Mouse (Mus musculus) spleen, embryonic (tissue): ENCODE data around the gene Upk1b.

Source experiments
- CTCF ChIA-PET: fragments of 350-600 bp; sonication (Branson Sonifier 250); formaldehyde crosslinking; loops from one replicate; lab custom pipeline; 2022; lab: Charles Lee

Gene Upk1b

DNA sequence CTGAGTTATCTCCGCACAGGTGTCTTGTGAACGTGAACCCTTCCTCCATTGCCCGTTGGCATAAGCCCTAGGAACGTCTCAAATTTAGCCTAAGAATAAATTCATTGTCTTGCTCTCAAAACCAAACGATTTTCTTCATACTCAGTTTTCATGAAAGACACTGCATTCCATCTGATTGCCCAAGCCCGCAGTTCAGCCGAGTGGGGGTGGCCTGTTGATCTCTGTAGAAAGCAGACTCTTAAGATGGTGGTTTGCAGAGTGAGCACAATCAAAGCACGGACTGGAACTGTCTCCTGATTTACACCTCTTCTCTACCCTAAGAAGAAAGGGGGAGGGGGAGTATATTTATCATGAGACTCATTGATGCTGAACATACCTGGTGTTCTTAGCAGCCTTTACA lies 37.7 kb downstream of the Upk1b start:
- CTCF ChIA-PET = no interaction called here

DNA sequence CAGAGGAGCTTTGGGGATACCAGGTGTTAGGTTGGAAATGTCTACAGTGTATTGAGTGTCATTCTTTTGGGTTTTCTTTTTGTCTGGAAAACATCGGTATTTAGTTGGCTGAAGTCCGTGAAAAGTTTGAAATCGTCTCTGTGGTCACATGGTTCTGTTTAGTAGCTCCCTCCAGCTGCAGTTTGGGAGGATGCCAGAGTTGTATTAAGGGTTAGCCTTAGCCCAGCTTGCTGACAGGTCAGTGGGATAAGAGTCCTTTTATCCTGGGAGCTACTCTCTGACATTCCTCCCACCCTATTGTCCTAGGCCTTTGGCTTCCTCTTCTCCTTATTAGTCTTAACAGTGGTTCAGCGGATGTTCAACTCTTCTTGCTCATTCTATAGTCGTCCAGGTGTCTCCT lies 38.2 kb downstream of the Upk1b start:
- CTCF ChIA-PET = no interaction called here

DNA sequence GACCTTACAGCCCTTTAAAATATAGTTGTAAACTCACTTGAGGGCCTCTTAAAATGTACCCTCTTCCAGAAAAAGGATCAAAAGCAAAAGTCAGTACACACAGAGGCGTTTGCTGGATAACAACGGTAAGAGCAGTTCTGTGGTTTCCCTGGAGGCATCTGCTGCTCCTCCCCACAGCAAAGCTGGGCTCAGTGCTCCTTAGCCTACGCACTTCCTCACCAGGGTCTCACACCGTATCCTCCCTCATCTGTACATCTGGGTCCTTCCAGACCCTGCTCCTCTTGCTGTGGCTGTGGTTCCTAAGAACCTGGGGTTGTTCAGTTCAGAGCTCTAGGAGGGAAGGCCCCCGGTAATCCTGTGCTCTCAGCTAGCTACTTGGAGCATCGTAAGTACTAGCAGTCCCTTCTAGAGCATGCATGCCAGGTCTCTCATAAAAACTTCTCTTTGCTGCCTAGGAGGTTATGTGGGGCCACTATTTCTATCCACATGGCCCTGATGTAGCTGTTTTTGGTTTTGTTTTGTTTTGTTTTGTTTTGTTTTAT lies 39.2 kb downstream of the Upk1b start:
- CTCF ChIA-PET = no interaction called here

DNA sequence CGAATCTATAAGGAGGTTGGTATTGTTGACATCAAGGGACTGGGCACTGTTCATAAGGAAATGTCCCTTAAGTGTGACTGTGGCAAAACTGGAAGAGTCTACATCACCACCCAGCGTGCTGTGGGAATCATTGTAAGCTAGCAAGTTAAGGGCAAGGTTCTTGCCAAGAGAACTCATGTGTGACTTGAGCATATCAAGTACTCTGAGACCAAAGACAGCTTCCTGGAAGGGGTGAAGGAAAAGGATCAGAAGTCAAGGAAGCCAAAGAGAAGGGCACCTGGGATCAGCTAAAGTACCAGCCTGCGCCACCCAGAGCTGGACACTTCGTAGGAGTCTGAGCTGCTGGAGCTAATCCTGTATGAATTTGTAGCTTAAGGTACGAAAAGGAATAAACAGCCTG lies 39.9 kb downstream of the Upk1b start:
- CTCF ChIA-PET = no interaction called here

DNA sequence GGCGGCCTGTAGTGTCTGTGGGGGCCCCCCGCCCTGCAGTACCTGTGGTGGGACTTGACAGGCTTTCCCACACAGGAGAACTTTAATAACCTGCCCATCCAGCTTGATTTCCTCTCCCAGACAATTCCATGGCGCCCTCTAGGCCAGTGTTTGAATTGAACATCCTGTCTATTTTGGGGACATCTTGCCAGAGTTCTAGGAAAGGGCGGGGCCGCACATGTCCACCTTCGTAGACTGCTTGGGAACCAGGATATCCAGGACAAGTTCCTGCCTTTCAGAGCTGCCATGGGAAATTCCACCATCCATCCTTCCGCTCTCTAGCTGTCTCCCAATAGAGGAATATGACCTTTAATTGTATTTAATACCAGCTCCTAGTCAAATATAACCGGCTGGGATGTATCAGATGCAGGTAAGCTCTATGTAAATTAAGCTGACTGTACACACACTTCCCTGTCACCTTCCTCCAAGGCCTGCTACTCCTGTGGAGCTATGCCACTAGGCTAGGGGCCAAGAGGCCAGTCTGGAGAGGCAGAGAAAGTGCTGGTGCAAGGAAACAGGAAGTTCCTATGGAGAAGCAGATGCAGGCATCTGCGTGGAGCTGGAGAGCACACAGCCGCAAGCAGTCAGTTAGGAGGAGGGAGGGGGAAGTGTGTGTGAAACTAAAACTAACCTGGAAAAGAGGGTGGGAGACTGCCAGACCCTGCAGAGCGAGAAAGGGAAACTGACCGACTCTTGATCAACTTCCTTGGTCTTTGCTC lies 41.8 kb downstream of the Upk1b start:
- CTCF ChIA-PET = no interaction called here

DNA sequence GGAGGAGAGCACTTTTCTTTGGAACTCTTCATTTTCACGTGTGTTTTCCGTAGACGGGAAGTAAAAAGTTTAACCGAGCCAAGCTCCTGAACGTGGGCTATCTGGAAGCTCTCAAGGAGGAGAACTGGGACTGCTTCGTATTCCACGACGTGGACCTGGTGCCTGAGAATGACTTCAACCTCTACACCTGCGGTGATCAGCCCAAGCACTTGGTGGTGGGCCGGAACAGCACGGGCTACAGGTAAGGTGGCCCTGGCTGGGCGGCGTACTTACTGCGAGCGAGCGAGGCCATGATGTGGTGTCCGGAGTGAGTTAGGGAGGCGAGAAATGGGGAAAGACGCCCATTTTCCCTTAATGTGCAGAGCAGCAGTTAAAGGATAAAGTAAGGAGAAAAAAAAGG lies 42.5 kb downstream of the Upk1b start:
- CTCF ChIA-PET = no interaction called here

DNA sequence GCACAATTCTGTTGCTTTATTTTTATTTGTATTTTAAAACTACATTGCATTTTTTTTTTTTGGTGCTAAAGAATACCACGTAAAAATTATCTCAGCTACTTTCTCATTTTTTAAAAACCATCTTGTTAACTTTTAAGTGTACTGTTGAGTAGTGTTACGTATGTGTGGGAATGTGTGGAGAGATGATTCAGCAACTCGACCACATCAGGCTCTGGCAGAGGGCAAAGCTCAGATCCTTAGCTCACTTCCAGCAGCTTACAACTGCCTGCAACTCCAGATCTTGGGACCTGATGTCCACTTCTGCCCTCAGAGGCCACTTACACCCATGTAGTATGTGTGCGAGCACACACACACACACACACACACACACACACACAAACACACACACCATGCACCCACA lies 43.6 kb downstream of the Upk1b start:
- CTCF ChIA-PET = no interaction called here

DNA sequence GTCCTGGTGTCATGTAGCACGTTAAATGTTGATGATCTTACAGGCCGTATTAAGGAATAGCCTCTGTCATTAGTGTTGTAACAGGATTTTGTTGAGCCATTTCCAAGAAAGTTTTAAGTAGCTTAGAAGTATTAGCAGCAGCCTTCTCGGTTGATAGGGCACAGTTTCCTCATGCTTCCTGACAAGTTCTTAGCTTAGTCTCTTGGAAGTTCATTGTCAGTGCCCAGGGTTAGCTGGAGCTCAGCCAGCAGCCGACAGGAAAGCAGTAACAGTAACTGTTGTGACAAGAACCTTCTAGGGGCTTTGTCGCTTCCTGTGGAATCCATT lies 44.0 kb downstream of the Upk1b start:
- CTCF ChIA-PET = no interaction called here

DNA sequence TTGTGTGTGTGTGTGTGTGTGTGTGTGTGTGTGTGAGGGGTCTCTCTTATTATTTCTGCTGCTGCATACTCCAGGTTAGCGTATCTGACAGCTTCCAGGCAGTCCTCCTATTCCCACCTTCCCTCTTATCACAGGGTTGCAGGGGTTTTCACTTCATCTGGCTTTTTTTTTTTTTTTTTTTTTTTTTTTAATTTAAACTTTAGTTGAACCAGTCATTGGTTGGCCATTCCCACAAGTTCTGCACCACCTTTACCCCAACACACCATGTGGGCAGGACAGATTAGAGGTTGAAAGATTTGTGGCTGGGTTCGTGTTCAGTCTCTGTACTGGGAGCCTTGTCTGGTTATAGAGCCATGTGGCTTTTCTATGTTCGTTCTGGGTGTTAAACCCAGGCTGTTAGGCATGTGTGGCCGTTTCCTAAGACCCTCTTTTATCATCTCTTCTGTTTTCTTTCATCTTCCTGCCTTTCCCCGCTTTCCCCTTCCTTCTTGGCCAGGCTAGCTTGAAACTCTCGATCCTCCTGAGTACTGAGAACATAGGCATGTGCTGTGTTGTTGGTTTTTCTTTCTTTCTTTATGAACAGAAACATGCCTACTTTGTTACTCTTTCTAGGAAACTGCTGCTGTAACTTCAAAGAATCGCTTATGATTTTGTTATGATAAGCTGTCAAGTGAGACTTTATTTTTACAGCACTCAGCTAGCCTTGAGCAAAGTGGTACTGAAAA lies 44.5 kb downstream of the Upk1b start:
- CTCF ChIA-PET = interaction anchor here (0.6 kb wide), 1 partner anchor 177 kb away, joined by 3 read pairs; no protein-coding TSS in a partner anchor

DNA sequence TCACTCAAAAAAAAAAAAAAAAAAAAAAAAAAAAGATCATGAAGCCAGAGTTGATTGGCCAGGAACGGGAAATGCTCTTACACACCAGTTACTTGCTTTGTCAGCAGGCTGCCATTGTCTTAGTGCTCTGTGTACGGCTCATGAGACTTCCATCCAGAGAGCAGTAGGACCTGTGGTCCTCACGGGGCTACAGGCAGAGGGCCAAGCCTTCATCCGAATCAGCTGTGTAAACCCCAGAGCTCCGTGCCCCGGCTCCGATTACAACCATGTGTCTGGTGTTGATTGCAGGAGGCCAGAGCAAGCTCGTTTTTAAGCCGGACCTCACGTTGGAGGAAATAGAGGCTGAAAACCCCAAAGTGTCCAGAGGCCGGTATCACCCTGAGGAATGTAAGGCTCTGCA lies 46.5 kb downstream of the Upk1b start:
- CTCF ChIA-PET = no interaction called here

DNA sequence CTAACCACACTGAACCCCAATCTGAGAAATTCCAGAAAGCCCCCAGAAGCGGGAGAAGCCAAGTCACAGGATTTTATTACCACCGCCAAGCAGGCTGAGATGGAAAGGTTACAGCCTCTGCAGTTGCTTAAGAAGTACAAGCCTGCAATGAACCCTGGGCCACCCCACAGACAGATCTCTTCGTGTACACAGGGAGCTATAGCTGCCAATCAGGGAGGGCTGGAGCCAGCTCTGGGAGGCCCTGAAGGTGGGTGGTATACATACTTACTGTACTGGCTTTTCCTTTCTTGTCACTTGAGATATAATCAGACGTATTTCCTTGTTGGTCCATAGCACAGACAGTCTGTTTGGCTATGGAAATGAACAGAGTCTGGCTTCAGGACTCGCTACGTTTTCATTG lies 49.3 kb downstream of the Upk1b start:
- CTCF ChIA-PET = no interaction called here

DNA sequence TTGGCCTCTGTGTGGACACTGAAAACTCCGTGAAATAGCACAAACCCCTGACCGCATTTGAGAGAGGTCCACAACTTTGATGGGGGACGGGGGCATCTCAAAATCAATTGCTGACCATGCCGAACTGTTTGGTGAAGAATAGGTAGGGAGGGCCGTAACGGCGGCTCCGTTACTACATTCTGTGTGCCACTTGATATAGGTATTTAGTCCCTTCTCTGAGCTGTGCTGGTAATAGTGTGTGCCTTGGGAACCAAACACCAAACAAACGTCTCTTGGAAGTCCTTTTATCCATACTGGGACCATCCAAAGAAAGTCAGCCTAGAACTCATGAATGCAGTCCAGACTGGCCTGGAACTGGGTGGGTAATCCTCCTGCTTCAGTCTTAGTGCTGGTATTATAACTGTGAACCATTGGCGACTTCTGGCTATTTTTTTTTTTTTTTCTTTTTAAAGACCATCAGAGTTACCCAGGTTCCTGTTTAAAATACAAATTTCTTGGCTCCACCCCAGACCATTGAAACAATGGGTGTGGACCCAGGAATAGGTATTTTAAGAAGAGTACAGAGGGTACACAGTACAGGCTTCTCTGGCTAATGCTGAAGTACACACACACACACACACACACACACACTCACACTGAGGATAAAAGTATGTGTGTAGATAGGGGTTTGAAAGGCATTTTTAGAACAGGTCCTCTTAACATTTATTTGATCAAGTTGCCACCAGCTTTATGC lies 56.0 kb downstream of the Upk1b start:
- CTCF ChIA-PET = no interaction called here

DNA sequence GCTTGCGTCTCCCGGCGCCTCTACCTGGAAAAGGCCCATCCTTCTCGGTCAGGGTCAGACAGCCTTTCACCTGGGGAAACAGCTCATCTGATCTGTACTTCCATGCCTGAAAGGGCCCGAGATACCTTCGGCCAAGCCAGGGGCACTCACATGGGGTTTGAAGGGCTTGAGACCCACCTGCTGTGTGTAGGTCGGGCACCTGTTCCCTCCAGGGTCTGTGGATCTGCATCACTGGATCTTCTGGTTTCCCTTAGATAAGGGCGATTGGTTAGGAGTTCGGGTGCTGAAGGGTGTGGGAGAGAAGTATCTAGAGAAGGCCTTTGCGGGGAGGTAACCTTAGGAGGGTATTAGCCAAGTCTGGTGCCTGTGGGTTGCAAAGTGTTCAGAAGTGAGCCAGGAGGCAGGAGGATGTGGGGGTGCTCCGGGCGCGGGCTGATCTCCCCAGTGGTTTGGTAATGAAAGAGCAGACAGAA lies 57.4 kb downstream of the Upk1b start:
- CTCF ChIA-PET = no interaction called here

DNA sequence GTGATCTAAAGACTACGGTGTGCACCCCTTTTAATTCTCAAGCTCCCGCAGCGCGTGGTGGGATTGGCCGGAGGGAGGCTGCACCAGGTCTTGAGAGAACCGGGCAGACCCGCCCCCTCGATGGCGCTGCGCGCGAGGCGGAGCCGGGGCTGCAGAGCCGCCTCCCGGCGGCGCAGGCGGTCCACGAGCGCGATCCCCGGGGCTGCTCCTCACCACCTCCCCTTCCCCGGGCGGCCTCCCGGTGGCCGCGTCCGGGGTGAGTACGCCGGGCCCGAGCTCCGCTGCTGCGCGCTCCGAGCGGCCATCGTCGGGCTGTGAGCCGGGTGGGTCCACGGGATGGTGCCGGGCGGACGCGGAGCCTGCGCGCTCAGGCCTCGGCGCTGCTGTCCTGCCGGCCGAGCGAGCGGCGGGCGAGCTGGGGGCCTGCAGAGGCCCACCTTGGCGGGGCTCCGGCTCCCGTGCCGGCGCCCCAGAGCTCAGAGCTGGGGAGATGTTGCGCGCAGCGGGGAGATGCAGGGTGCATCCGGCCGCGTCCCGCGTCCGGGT lies 57.9 kb downstream of the Upk1b start, which contains the start of gene B4galt4:
TSS of gene B4galt4 (plus strand) at position 152 of the 546 bp plus-strand sequence.
- CTCF ChIA-PET = no interaction called here

DNA sequence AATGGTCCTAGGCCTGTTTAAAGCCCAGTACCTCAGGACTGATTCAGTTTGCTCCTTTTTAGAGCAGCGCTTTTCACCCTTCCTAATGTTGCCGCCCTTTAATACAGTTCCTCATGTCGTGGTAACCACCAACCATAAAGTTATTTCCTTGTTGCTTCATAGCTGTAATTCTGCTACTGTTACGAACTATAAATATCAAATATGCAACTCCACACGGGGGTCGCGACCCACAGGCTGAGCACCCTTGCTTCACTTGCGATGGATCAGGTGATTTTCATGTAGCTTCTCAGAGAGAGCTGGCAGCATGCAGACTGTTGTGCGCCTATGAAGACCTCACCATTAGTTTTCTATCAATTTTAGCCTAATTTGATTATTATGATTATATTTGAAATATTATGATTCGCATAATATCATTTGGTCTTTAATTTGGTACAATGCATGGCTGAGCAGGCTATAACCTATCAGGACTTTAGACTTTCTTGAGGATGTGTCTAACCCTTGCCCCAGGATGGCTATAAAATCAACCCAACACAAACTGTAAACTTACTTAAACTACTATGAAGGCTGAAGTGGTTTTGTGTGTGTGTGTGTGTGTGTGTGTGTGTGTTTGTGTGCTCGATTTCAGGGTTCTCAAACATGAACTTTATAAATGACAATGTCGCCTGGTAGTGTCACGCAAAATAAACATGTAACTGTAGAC lies 58.8 kb downstream of the Upk1b start:
- CTCF ChIA-PET = no interaction called here

DNA sequence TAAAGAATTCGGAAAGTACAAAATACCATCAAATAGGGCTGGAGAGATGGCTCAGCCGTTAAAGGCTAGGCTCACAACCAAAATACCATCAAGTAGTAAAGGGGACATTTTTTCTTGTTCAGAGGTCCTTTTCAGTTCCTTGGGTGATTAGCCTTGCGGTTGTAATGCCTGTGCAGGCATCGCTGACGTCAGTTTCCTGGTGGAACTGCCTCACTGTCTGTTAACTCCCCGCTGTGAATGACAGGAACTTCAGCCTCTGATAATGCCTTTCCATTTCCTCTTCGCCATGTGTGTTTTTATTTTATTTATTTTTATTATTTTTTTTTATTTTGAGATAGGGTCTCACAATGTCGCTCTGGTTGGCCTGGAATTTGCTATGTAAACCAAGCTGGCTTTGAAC lies 69.2 kb downstream of the Upk1b start:
- CTCF ChIA-PET = no interaction called here

DNA sequence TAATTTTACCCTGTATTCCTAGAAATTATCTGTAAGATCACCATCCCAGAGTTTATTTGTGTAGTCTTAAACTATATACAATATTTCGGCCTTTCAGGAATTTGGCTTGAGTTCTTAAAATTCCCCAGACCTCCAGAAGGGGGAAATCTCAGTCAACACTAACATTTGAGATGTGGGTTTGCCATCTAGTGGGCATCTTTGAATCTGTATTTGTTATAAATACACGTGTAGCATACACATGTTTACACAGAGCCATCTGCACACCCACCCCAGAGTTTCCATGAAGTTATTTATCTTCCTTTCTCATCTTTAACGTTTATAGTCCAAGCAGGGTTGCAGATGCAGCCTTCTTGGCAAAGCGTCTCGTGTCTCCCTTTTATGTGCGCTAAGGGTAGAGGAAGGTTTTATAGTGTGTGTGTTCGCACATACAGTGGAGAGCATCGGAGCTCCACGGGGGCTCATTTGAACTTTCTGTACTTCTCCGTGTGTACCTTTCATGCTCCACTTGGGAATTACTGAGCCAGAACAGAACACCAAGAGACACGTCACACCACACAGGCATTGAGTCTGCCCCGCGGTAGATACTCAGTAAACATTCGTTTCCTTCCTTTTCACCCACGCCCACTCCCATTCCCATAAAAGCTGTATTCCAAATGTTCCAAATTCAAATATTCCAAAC lies 70.4 kb downstream of the Upk1b start:
- CTCF ChIA-PET = no interaction called here

DNA sequence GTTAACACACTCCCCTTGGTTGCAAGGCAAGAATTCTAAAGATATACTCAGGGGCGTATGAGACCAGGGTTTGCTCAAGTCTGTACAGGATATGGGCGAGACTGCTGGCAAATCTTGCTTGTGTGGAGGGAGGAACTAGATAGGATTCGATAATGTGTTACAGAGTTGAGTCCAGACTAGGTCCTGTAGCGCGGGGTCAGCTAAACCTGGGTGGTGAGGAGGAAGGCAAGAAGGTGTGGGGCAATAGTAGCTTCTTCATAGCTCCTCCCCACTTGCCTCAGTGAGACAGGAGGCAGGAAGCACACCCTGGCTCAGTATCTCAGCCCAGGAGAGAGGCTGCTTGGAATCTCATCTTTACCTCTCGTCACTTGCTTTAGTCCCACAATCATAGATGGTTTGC lies 71.0 kb downstream of the Upk1b start:
- CTCF ChIA-PET = no interaction called here

DNA sequence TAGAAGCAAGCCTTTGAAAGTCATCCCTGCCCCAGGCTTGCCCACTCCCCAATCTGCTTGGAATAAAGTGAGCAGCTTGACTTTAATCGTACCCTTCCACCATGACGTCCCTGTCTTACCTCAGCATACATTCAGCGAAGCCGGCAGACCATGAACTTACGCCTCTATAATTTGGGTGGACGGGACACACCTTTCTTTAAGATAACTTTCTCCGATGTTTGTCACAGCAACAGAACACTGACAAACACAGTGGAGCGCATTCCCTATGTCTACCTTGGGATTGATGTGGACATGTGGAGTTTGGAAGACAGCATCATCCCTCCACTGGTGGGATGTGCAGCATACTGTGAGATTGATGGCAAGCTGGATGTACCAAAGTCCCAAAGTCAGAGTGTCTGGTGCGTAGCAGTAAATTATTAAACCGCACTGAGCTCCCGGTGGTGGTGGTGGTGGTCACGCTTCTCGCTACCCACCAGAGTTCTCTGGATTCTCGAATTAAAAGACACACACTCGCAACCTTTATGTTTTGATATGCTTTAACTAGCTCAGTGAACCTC lies 71.5 kb downstream of the Upk1b start:
- CTCF ChIA-PET = no interaction called here

DNA sequence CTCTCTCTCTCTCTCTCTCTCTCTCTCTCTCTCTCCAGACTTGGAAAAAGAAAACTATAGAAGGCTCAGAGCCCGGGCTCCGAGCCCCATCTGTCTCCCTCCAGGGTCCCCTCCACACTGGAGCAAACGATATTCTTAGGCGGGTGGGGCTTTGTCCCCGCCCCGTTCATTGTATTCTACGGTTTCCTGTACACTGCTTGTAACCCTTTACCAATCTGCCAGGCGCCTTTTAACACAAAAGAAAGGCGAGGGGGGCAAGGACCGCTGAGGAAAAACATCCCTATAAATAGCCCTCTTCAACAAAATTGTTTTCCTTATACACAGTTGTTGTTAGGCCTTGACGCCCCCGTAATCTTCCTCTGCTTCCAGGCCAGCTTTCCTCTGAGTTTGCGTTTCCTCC lies 75.2 kb downstream of the Upk1b start:
- CTCF ChIA-PET = interaction anchor here (0.9 kb wide), 1 partner anchor 13 kb away, joined by 4 read pairs; no protein-coding TSS in a partner anchor
